Mouse (Mus musculus): ENCODE measurements around the gene Olfr60. TPM values are rescaled to one million over a fixed set of nuclear protein-coding genes. Genes with fewer than 3 reads are reported as not detected.

The Olfr60 gene
- total and polyA plus RNA-seq, 2 experiments from 2014 or later = not detected

DNA sequence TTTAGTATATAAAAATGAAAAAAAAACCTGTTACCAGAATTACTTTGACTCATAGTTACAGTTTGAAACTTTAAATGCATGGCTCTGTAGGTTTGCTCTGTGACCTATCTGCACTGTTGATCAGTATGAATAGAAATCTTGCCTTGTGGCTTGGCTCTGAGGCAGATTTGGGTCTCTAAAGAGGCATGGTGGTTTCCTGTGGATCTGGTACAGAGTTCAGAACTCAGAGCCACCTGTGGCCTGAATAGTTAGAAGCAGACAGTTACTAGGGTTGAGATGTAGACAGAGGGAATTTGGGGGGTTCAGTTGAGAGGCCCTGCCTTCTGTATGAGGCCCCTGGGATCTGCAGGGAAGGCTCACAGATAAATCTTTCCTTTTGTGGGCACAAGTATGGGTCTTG, 40.3 kb downstream of the Olfr60 start:
- H3K27me3 ChIP-seq (ENCODE audit: insufficient read depth, low read length) = no peaks in the 10 kb centered on the region
- no peak for TF ChIP-seq CTCF (IDR thresholded peaks at IDR 0.05; ENCODE audit: low read depth)
- H3K9ac ChIP-seq (replicated peaks; ENCODE audit: low read length) = no peak overlapping the region
- no peaks in the 10 kb centered on the region for H3K36me3 ChIP-seq (ENCODE audit: insufficient read depth, low read length)
- no peak overlapping the region for H3K27ac ChIP-seq
- H3K4me3 ChIP-seq (ENCODE audit: low read length) = no peak overlapping the region
- no peak for DNase-seq (ENCODE audit: low spot score)
- H3K4me1 ChIP-seq (ENCODE audit: insufficient read depth, low read length) = no peaks in the 10 kb centered on the region
- no peaks in the 10 kb centered on the region for H3K9me3 ChIP-seq (ENCODE audit: low read length)
- no peak overlapping the region for H3K4me2 ChIP-seq (ENCODE audit: low read depth, low read length)
- no peak for ATAC-seq

DNA sequence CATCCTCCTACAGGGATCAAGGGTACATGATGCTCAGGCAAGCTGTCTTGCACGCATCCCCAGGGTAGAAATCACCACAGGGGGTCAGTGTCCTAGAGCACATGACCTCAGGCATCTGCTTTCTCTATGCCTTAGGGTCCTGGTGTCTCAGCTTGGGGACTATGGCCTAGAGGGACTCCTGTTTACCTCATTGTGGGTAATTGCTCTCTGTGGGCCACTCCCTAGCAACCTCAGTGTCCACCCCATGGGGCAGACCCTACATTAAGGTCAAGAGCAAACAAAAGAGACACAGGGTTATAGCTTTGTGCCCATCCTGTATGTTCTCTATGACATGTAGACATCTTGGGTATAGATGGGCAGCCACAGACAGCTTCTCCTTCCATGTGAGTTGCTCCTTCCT, 40.9 kb downstream of the Olfr60 start, which contains the start of gene Olfr525:
Olfr525 (plus strand) TSS at position 301 of the 400 bp plus-strand sequence.
- Histone ChIP-seq H3K9me3 (ENCODE audit: low read length) (no peaks in the 10 kb centered on the region), H3K4me3 (ENCODE audit: low read length) (no peak within 1 kb of the TSS), H3K27ac (no peak within 1 kb of the TSS), H3K4me2 (ENCODE audit: low read depth, low read length) (no peak within 1 kb of the TSS), H3K9ac (replicated peaks; ENCODE audit: low read length) (no peak within 1 kb of the TSS), H3K27me3 (ENCODE audit: insufficient read depth, low read length) (no peaks in the 10 kb centered on the region), H3K36me3 (ENCODE audit: insufficient read depth, low read length) (no peaks in the 10 kb centered on the region), H3K4me1 (ENCODE audit: insufficient read depth, low read length) (no peaks in the 10 kb centered on the region)
- no peak for DNase-seq (ENCODE audit: low spot score)
- ATAC-seq = no peak
- 36% methylated on average over 1 of the region's 1 CpGs for WGBS
- no peak for TF ChIP-seq CTCF (IDR thresholded peaks at IDR 0.05; ENCODE audit: low read depth)

DNA sequence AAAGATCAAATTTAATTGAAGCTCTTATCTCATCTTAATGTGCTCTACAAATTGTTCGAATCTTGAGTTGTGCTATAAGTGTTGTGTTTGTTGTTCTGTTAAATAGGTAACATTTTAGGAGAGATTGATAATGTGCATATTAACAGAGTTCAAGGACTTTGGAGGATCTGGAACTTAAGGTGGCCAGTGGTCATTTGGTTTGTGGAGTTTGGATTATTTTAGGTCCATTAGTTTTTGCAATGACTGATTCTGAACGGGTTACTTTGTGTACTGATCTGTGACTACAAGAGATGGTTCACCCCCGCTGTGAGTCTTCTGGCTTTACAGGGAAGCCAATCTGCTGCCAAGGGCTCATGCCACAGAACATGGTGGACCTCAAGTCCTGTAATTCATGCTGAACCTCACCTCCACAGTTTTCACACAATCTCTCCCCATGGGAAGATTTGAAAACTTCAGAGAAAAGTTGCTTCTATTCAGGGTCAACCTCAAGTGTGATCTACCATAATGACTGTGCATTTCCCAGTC, 41.5 kb downstream of the Olfr60 start:
- DNase-seq (ENCODE audit: low spot score) (no peak), ATAC-seq (no peak)
- no peak overlapping the region for H3K9ac ChIP-seq (replicated peaks; ENCODE audit: low read length)
- H3K9me3 ChIP-seq (ENCODE audit: low read length) = no peaks in the 10 kb centered on the region
- 79% methylated on average over 3 of the region's 3 CpGs for WGBS
- no peak for TF ChIP-seq CTCF (IDR thresholded peaks at IDR 0.05; ENCODE audit: low read depth)
- H3K4me1 ChIP-seq (ENCODE audit: insufficient read depth, low read length) = no peaks in the 10 kb centered on the region
- H3K4me3 ChIP-seq (ENCODE audit: low read length) = no peak overlapping the region
- H3K4me2 ChIP-seq (ENCODE audit: low read depth, low read length) = no peak overlapping the region
- H3K27ac ChIP-seq = no peak overlapping the region
- H3K36me3 ChIP-seq (ENCODE audit: insufficient read depth, low read length) = no peaks in the 10 kb centered on the region
- no peaks in the 10 kb centered on the region for H3K27me3 ChIP-seq (ENCODE audit: insufficient read depth, low read length)

DNA sequence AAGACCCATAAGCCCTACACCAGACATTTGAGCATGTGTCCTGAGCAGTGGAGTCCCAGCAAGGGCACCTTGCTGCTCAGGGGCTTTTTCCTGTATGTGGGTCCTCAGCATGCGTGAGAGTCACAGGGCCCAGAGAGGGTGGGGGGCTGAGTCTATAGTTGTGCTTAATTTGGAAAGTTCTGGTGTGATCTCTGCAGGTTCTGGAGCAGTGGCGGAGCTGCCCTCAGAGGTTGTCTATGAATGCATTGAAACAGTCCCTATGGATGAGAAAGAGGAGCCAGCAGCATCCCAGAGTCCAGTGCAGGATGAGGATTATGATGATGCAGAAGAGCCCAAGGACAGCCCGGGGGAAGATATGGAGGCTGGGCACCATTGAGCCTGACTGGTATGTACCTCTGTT, 62.1 kb downstream of the Olfr60 start:
- no peaks in the 10 kb centered on the region for H3K9me3 ChIP-seq (ENCODE audit: low read length)
- H3K27me3 ChIP-seq (ENCODE audit: insufficient read depth, low read length) = no peaks in the 10 kb centered on the region
- no peak overlapping the region for H3K27ac ChIP-seq
- no peak for TF ChIP-seq CTCF (IDR thresholded peaks at IDR 0.05; ENCODE audit: low read depth)
- 94% methylated on average over 3 of the region's 3 CpGs for WGBS
- H3K36me3 ChIP-seq (ENCODE audit: insufficient read depth, low read length) = no peaks in the 10 kb centered on the region
- no peaks in the 10 kb centered on the region for H3K4me1 ChIP-seq (ENCODE audit: insufficient read depth, low read length)
- ATAC-seq (no peak), DNase-seq (ENCODE audit: low spot score) (no peak)
- no peak overlapping the region for H3K4me3 ChIP-seq (ENCODE audit: low read length)
- H3K9ac ChIP-seq (replicated peaks; ENCODE audit: low read length) = no peak overlapping the region
- no peak overlapping the region for H3K4me2 ChIP-seq (ENCODE audit: low read depth, low read length)

DNA sequence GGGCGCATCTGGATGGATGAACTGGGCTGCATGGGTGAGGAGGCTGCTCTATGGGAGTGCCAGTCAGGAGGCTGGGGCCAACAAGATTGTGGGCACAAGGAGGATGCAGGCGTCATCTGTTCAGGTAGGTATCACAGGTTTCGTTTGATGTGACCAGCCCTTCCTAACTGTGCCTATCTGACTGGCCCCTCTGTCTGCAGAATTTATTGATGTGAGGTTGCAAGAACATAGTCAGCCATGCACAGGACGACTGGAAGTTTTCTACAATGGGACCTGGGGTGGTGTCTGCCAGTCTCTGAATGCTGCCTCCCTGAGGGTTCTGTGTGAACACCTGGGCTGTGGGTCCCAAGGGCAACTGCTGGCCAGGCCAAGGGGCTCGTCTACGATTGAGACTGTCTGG, 64.6 kb downstream of the Olfr60 start:
- ATAC-seq = no peak
- no peak for TF ChIP-seq CTCF (IDR thresholded peaks at IDR 0.05; ENCODE audit: low read depth)
- H3K4me3 ChIP-seq (ENCODE audit: low read length) = no peak overlapping the region
- no peaks in the 10 kb centered on the region for H3K9me3 ChIP-seq (ENCODE audit: low read length)
- WGBS = 76% methylated on average over 6 of the region's 6 CpGs
- H3K4me2 ChIP-seq (ENCODE audit: low read depth, low read length) = no peak overlapping the region
- H3K36me3 ChIP-seq (ENCODE audit: insufficient read depth, low read length) = no peaks in the 10 kb centered on the region
- no peak overlapping the region for H3K27ac ChIP-seq
- H3K9ac ChIP-seq (replicated peaks; ENCODE audit: low read length) = no peak overlapping the region
- H3K27me3 ChIP-seq (ENCODE audit: insufficient read depth, low read length) = no peaks in the 10 kb centered on the region
- no peak for DNase-seq (ENCODE audit: low spot score)
- no peaks in the 10 kb centered on the region for H3K4me1 ChIP-seq (ENCODE audit: insufficient read depth, low read length)

DNA sequence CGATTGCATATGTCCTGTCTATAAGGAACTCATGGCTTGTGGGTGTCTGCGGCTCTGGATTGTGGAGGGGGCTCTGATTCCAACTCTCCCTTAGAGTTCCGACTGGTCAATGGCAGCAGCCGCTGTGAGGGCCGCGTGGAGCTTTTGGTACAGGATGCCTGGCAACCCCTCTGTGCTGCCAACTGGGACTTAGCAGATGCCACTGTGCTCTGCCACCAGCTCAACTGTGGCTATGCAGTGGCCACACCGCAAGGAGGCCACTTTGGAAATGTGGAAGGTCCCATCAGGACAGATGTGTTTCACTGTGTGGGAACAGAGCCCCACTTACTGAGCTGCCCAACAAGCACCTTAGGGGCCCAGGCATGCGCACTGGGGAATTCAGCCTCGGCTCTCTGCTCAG, 65.7 kb downstream of the Olfr60 start:
- Histone ChIP-seq H3K36me3 (ENCODE audit: insufficient read depth, low read length) (no peaks in the 10 kb centered on the region), H3K27me3 (ENCODE audit: insufficient read depth, low read length) (no peaks in the 10 kb centered on the region), H3K4me3 (ENCODE audit: low read length) (no peak overlapping the region), H3K9me3 (ENCODE audit: low read length) (no peaks in the 10 kb centered on the region), H3K9ac (replicated peaks; ENCODE audit: low read length) (no peak overlapping the region), H3K4me2 (ENCODE audit: low read depth, low read length) (no peak overlapping the region), H3K27ac (no peak overlapping the region), H3K4me1 (ENCODE audit: insufficient read depth, low read length) (no peaks in the 10 kb centered on the region)
- TF ChIP-seq CTCF (IDR thresholded peaks at IDR 0.05; ENCODE audit: low read depth) = no peak
- no peak for ATAC-seq
- no peak for DNase-seq (ENCODE audit: low spot score)
- WGBS = 89% methylated on average over 9 of the region's 9 CpGs

Other genes with a start within 250 kb of the Olfr60 start
- 9.4 and 15.2 TPM in 2 replicates for gene Paox, start 245.9 kb downstream of the Olfr60 start, total RNA-seq (2014; rRNA removed)
- gene Paox, start 245.9 kb downstream of the Olfr60 start, polyA plus RNA-seq (2015; fragmentation: Nextera tagmentation; extraction: Ambion mirVana) = 8.9 TPM in 2 replicates
- gene Echs1, start 245.2 kb downstream of the Olfr60 start, total RNA-seq (2014; rRNA removed) = 88.7 and 91.5 TPM in 2 replicates
- 136 and 145 TPM in 2 replicates for gene Echs1, start 245.2 kb downstream of the Olfr60 start, polyA plus RNA-seq (2015; fragmentation: Nextera tagmentation; extraction: Ambion mirVana)
- 6.4 and 7.2 TPM in 2 replicates for gene Mtg1, start 224.1 kb downstream of the Olfr60 start, total RNA-seq (2014; rRNA removed)
- 32.6 and 33.5 TPM in 2 replicates for gene Mtg1, start 224.1 kb downstream of the Olfr60 start, polyA plus RNA-seq (2015; fragmentation: Nextera tagmentation; extraction: Ambion mirVana)
- 64.7 and 66.4 TPM in 2 replicates for gene Sprn, start 206.8 kb downstream of the Olfr60 start, total RNA-seq (2014; rRNA removed)
- gene Sprn, start 206.8 kb downstream of the Olfr60 start, polyA plus RNA-seq (2015; fragmentation: Nextera tagmentation; extraction: Ambion mirVana) = 27.2 and 29.9 TPM in 2 replicates
- not detected in 2 replicates for gene Olfr522, start 196.9 kb downstream of the Olfr60 start, total RNA-seq (2014; rRNA removed)
- gene Olfr522, start 196.9 kb downstream of the Olfr60 start, polyA plus RNA-seq (2015; fragmentation: Nextera tagmentation; extraction: Ambion mirVana) = not detected in 2 replicates
- not detected in 2 replicates for gene Olfr523, start 188.5 kb downstream of the Olfr60 start, total RNA-seq (2014; rRNA removed)
- gene Olfr523, start 188.5 kb downstream of the Olfr60 start, polyA plus RNA-seq (2015; fragmentation: Nextera tagmentation; extraction: Ambion mirVana) = not detected in 2 replicates
- not detected in 2 replicates for gene Olfr524, start 155.7 kb downstream of the Olfr60 start, total RNA-seq (2014; rRNA removed)
- gene Olfr524, start 155.7 kb downstream of the Olfr60 start, polyA plus RNA-seq (2015; fragmentation: Nextera tagmentation; extraction: Ambion mirVana) = not detected in 2 replicates
- not detected in 2 replicates for gene Cd163l1, start 143.4 kb downstream of the Olfr60 start, total RNA-seq (2014; rRNA removed)
- not detected in 2 replicates for gene Cd163l1, start 143.4 kb downstream of the Olfr60 start, polyA plus RNA-seq (2015; fragmentation: Nextera tagmentation; extraction: Ambion mirVana)
- gene 5830411N06Rik, start 114.4 kb downstream of the Olfr60 start, total RNA-seq (2014; rRNA removed) = not detected in 2 replicates
- gene 5830411N06Rik, start 114.4 kb downstream of the Olfr60 start, polyA plus RNA-seq (2015; fragmentation: Nextera tagmentation; extraction: Ambion mirVana) = 0.10 TPM in 1 of 2 replicates, not detected in the other
- gene Olfr525, start 40.8 kb downstream of the Olfr60 start, total RNA-seq (2014; rRNA removed) = not detected in 2 replicates
- not detected in 2 replicates for gene Olfr525, start 40.8 kb downstream of the Olfr60 start, polyA plus RNA-seq (2015; fragmentation: Nextera tagmentation; extraction: Ambion mirVana)
- gene Olfr527, start 27.7 kb downstream of the Olfr60 start, total RNA-seq (2014; rRNA removed) = not detected in 2 replicates
- not detected in 2 replicates for gene Olfr527, start 27.7 kb downstream of the Olfr60 start, polyA plus RNA-seq (2015; fragmentation: Nextera tagmentation; extraction: Ambion mirVana)
- not detected in 2 replicates for gene Olfr530, start 14.7 kb upstream of the Olfr60 start, total RNA-seq (2014; rRNA removed)
- not detected in 2 replicates for gene Olfr530, start 14.7 kb upstream of the Olfr60 start, polyA plus RNA-seq (2015; fragmentation: Nextera tagmentation; extraction: Ambion mirVana)
- not detected in 2 replicates for gene Olfr531, start 41.2 kb upstream of the Olfr60 start, total RNA-seq (2014; rRNA removed)
- gene Olfr531, start 41.2 kb upstream of the Olfr60 start, polyA plus RNA-seq (2015; fragmentation: Nextera tagmentation; extraction: Ambion mirVana) = not detected in 2 replicates
- not detected in 2 replicates for gene Olfr532, start 60.0 kb upstream of the Olfr60 start, total RNA-seq (2014; rRNA removed)
- not detected in 2 replicates for gene Olfr532, start 60.0 kb upstream of the Olfr60 start, polyA plus RNA-seq (2015; fragmentation: Nextera tagmentation; extraction: Ambion mirVana)
- gene Olfr533, start 101.7 kb upstream of the Olfr60 start, total RNA-seq (2014; rRNA removed) = not detected in 2 replicates
- gene Olfr533, start 101.7 kb upstream of the Olfr60 start, polyA plus RNA-seq (2015; fragmentation: Nextera tagmentation; extraction: Ambion mirVana) = not detected in 2 replicates
- gene Olfr535, start 122.5 kb upstream of the Olfr60 start, total RNA-seq (2014; rRNA removed) = not detected in 2 replicates
- gene Olfr535, start 122.5 kb upstream of the Olfr60 start, polyA plus RNA-seq (2015; fragmentation: Nextera tagmentation; extraction: Ambion mirVana) = not detected in 2 replicates
- not detected in 2 replicates for gene Olfr536, start 145.7 kb upstream of the Olfr60 start, total RNA-seq (2014; rRNA removed)
- not detected in 2 replicates for gene Olfr536, start 145.7 kb upstream of the Olfr60 start, polyA plus RNA-seq (2015; fragmentation: Nextera tagmentation; extraction: Ambion mirVana)
- gene Olfr538, start 206.2 kb upstream of the Olfr60 start, total RNA-seq (2014; rRNA removed) = not detected in 2 replicates
- not detected in 2 replicates for gene Olfr538, start 206.2 kb upstream of the Olfr60 start, polyA plus RNA-seq (2015; fragmentation: Nextera tagmentation; extraction: Ambion mirVana)
- gene Olfr46, start 239.6 kb upstream of the Olfr60 start, total RNA-seq (2014; rRNA removed) = not detected in 2 replicates
- gene Olfr46, start 239.6 kb upstream of the Olfr60 start, polyA plus RNA-seq (2015; fragmentation: Nextera tagmentation; extraction: Ambion mirVana) = 0.03 TPM in 1 of 2 replicates, not detected in the other